Mouse (Mus musculus) stomach, embryonic 16.5 days (tissue): ENCODE data around the gene AI413582. TPM values are rescaled to one million over a fixed set of nuclear protein-coding genes. Genes with fewer than 3 reads are reported as not detected.
A peak's percentile ranks its signal among the peaks of the same experiment; 100 is the strongest.

Source experiments
- ATAC-seq: fragments of 200-750 bp; cut with Nextera tagmentation; 2 replicates; pipeline ENCODE4 v1.8.0; 2017; ENCODE audit warnings: moderate number of reproducible peaks, moderate TSS enrichment; ENCODE audit not compliant: insufficient read depth, low FRiP score
- H3K27ac ChIP-seq: fragments of 300-500 bp; sonication (generic); 2 replicates; pipeline ENCODE4 v1.5.1; 2014; ENCODE audit warnings: low read length
- H3K27me3 ChIP-seq: fragments of 300-500 bp; sonication (generic); 2 replicates; pipeline ENCODE4 v1.6.1; 2014; ENCODE audit warnings: low read length, control low read depth, mixed read lengths; ENCODE audit not compliant: control insufficient read depth, insufficient read depth
- H3K36me3 ChIP-seq: fragments of 300-500 bp; sonication (generic); 2 replicates; pipeline ENCODE4 v1.6.1; 2014; ENCODE audit warnings: low read length; ENCODE audit not compliant: control insufficient read depth, insufficient read depth
- H3K4me1 ChIP-seq: fragments of 300-500 bp; sonication (generic); 2 replicates; pipeline ENCODE4 v1.6.1; 2014; ENCODE audit warnings: low read length, control low read depth, mixed read lengths; ENCODE audit not compliant: control insufficient read depth, insufficient read depth
- H3K4me2 ChIP-seq: fragments of 300-500 bp; sonication (generic); 2 replicates; pipeline ENCODE4 v1.6.1; 2014; ENCODE audit warnings: low read depth, low read length, mixed read lengths
- H3K4me3 ChIP-seq: fragments of 300-500 bp; sonication (generic); replicated peaks from 2 replicates; pipeline ENCODE4 v1.5.1; 2014; ENCODE audit warnings: mild to moderate bottlenecking, low read length
- H3K9ac ChIP-seq: fragments of 300-500 bp; sonication (generic); 2 replicates; pipeline ENCODE4 v1.6.1; 2014; ENCODE audit warnings: low read length
- H3K9me3 ChIP-seq: fragments of 300-500 bp; sonication (generic); replicated peaks from 2 replicates; pipeline ENCODE4 v1.6.1; 2016; ENCODE audit warnings: low read length, control low read depth; ENCODE audit not compliant: control insufficient read depth
- WGBS: fragments of 180-500 bp; shearing (Covaris S2); extraction: QIAGEN DNeasy Blood & Tissue Kit; methylation state at CpG from one replicate; pipeline ENCODE4 v1.1.7; 2014; 5-methylcytosine and 5-hydroxymethylcytosine counted together
- polyA plus RNA-seq: library from polyadenylated mRNA; unstranded; fragments of >200 nt; fragmentation: Nextera tagmentation; extraction: Ambion mirVana; gene quantifications from 2 replicates; pipeline ENCODE4 v1.2.1, GENCODE M21; 2015

AI413582 gene
- polyA plus RNA-seq, 1 experiment from 2014 or later = 24.3 TPM

- ATAC-seq = no peak
- Histone ChIP-seq H3K9me3 (no peaks in the 10 kb centered on the region), H3K4me3 (no peak overlapping the region), H3K36me3 (no peaks in the 10 kb centered on the region), H3K27me3 (no peaks in the 10 kb centered on the region), H3K4me1 (0 out of 2 replicates have a peak, but pooled peaks cover 5% of the 10 kb centered on the region), H3K9ac (no peak overlapping the region), H3K4me2 (no peak overlapping the region), H3K27ac (no peak overlapping the region; the same call in 1 of the 2 replicates)
- 58% methylated on average over 9 of the region's 9 CpGs for WGBS
These were observed 21.1 kb upstream of the AI413582 start for GRCm38 (mm10) chr17:27586661-27587060.

DNA sequence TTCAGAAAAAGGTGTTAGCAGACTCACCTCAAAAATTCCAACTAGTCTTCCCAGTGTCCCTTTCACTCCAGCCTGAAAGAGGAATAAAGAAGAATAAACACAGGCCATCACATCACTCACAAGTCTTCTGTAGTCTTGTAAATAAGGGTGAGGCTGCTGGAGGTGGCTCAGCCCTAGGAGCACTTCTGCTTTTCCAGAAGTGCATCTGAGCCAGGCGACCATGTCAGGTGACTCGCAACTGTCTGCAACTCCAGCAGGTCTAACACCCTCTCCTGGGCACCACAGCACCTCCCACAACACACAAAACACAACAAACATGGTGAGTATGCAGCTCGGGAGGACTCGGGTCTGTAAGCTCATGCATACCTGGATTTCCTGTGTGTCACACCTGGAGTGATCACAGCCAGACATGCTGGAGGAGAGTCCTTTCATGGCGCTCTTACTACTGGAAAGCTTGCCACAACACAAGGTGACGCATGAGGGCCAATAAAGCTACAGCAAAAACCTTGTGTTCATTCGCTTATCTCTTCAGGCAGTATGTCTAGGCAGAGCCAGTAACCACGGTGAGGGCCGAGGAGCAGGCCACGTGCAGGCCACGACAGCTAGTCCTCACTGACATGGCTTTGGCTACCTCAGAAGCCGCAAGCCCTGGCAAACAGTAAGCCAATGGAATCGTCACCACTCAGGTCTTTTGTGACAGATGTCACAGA lies 17.8 kb upstream of the AI413582 start:
- WGBS = 79% methylated on average over 13 of the region's 13 CpGs
- Histone ChIP-seq H3K36me3 (0 out of 2 replicates have a peak, but pooled peaks cover 3% of the 10 kb centered on the region), H3K27me3 (no peaks in the 10 kb centered on the region)

DNA sequence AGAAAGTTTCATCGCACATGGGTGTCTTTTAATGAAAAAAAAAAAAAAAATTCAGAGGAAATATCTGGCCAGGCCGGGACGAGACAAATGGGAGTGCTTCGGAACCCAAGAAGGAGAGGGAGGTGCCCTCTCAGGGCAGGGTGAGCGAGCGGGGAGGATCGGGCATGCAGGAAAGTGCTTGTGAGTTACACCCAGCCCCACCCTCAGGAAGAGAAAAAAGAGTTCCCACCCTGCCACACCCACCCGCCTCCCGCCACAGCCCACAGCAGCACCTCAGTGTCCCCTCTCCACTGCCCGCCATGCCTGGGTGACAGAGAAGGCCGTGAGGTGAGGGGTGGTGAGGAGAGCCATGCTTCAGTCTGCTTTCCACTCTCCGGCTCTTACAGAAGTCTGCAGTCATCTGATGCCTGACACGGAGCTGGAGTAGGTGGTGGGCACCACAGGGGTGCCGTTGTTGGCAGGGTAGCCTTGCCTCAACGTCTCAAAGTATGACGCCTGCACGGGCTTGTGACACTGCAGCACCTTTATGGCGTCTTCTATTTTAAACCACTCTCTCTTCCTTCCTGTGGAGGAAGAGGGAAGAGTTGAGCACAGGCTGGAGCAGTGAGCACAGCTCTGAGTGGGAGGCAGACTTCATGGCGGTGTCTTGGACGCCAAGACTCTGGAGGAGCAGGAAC lies 15.0 kb upstream of the AI413582 start:
- Histone ChIP-seq H3K27me3 (no peaks in the 10 kb centered on the region), H3K4me1 (peaks cover 3% of the 10 kb centered on the region), H3K36me3 (0 out of 2 replicates have a peak, but pooled peaks cover 6% of the 10 kb centered on the region), H3K27ac (no peak overlapping the region), H3K4me3 (no peak overlapping the region), H3K9me3 (no peaks in the 10 kb centered on the region), H3K4me2 (no peak overlapping the region), H3K9ac (no peak overlapping the region)
- 75% methylated on average over 20 of the region's 20 CpGs for whole genome bisulfite sequencing
- no peak for ATAC-seq

More for the DNA sequence above, 17.8 kb upstream of the AI413582 start:
- Histone ChIP-seq H3K4me3 (no peak overlapping the region), H3K9ac (no peak overlapping the region), H3K9me3 (no peaks in the 10 kb centered on the region), H3K27ac (no peak overlapping the region), H3K4me1 (0 out of 2 replicates have a peak, but pooled peaks cover 5% of the 10 kb centered on the region), H3K4me2 (no peak overlapping the region)
- no peak for ATAC-seq

DNA sequence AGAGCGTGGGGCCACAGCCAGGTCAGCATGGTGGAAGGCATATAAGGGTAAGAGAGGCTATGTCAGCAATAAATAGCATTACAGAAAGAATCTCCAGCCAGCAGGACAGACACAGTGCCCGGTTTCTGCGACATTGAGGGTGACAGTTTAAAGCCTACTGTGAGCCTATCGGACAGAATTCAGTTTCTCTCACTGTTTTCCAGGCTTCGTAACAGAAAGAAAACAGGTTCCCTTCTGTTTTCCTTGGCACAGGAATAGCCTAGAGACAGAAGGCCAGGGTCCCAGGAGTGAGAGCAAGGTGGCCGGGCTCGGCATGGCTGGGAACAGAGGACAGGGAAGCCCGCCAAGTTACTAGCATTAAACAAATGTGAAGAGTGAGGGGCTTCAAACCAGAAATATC lies 14.3 kb upstream of the AI413582 start:
- Histone ChIP-seq H3K27ac (no peak overlapping the region), H3K36me3 (0 out of 2 replicates have a peak, but pooled peaks cover 6% of the 10 kb centered on the region), H3K4me1 (peaks cover 10% of the 10 kb centered on the region), H3K27me3 (no peaks in the 10 kb centered on the region), H3K4me2 (no peak overlapping the region), H3K9ac (no peak overlapping the region), H3K4me3 (no peak overlapping the region), H3K9me3 (no peaks in the 10 kb centered on the region)
- ATAC-seq = no peak
- WGBS = 88% methylated on average over 8 of the region's 8 CpGs

DNA sequence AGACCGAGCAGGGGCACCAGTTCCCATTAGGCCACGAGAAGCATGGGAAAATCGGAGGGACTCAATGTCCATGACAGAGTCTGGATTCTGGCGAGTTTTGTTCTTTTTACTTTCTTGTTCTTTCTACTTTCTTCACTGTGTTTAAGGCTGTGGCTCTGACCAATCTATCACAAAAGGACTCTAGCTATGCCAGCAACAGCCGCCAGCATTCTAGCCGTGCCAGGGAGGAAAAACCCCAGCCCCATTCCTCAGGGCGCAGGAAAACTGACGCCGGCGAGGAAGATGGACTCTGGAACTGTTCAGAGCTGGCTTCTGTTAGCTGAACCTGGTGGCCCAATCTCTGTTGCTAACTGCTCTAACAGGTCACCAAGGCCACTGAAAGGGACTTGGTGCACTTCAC lies 12.9 kb upstream of the AI413582 start:
- peaks cover 10% of the 10 kb centered on the region for H3K4me1 ChIP-seq
- H3K27ac ChIP-seq = no peak overlapping the region
- H3K9me3 ChIP-seq = no peaks in the 10 kb centered on the region
- no peak overlapping the region for H3K4me3 ChIP-seq
- ATAC-seq = no peak
- no peaks in the 10 kb centered on the region for H3K27me3 ChIP-seq
- 91% methylated on average over 10 of the region's 10 CpGs for WGBS
- H3K9ac ChIP-seq = no peak overlapping the region
- no peak overlapping the region for H3K4me2 ChIP-seq
- 0 out of 2 replicates have a peak, but pooled peaks cover 11% of the 10 kb centered on the region for H3K36me3 ChIP-seq

- Histone ChIP-seq H3K27ac (no peak overlapping the region), H3K27me3 (no peaks in the 10 kb centered on the region), H3K4me2 (no peak overlapping the region), H3K4me1 (peaks cover 10% of the 10 kb centered on the region), H3K4me3 (no peak overlapping the region), H3K36me3 (0 out of 2 replicates have a peak, but pooled peaks cover 11% of the 10 kb centered on the region), H3K9me3 (no peaks in the 10 kb centered on the region), H3K9ac (no peak overlapping the region)
- no peak for ATAC-seq
- 61% methylated on average over 6 of the region's 6 CpGs for WGBS
These were observed 11.9 kb upstream of the AI413582 start for GRCm38 (mm10) chr17:27577468-27577867.

- H3K9ac ChIP-seq = no peak overlapping the region
- no peak overlapping the region for H3K4me3 ChIP-seq
- H3K36me3 ChIP-seq = 0 out of 2 replicates have a peak, but pooled peaks cover 11% of the 10 kb centered on the region
- peaks cover 10% of the 10 kb centered on the region for H3K4me1 ChIP-seq
- no peak overlapping the region for H3K4me2 ChIP-seq
- H3K27me3 ChIP-seq = no peaks in the 10 kb centered on the region
- 65% methylated on average over 7 of the region's 7 CpGs for WGBS
- no peaks in the 10 kb centered on the region for H3K9me3 ChIP-seq
- H3K27ac ChIP-seq = peak overlapping the region; percentile 38; the same call in 1 of the 2 replicates
- no peak for ATAC-seq
These were observed 10.5 kb upstream of the AI413582 start for GRCm38 (mm10) chr17:27576056-27576455.

GRCm38 (mm10) chr17:27575116-27575776 lies 9.7 kb upstream of the AI413582 start:
- no peak for ATAC-seq
- 54% methylated on average over 10 of the region's 10 CpGs for WGBS

More at GRCm38 (mm10) chr17:27575116-27575776, 9.7 kb upstream of the AI413582 start:
- Histone ChIP-seq H3K4me3 (no peak overlapping the region), H3K4me2 (no peak overlapping the region), H3K36me3 (0 out of 2 replicates have a peak, but pooled peaks cover 11% of the 10 kb centered on the region), H3K27me3 (no peaks in the 10 kb centered on the region), H3K27ac (peak overlapping the region; percentile 38; the same call in 1 of the 2 replicates), H3K9ac (no peak overlapping the region), H3K4me1 (peaks cover 10% of the 10 kb centered on the region), H3K9me3 (no peaks in the 10 kb centered on the region)
